Mouse (Mus musculus) CH12.LX (cell line): ENCODE measurements around the gene Gm11020.

Experiments used
- BHLHE40 ChIP-seq: IDR thresholded peaks from 2 replicates; pipeline ENCODE4 v1.6.1; 2011; ENCODE audit warnings: mild to moderate bottlenecking, low read depth, low read length, improper control_type of control experiment
- CTCF ChIP-seq, 2 experiments: IDR thresholded peaks in 1 of 2; conservative IDR thresholded peaks in 1 of 2; 2 replicates each; pipeline ENCODE4 v1.5.1; 2011 to 2012; ENCODE audit warnings: low read depth in 2 of 2, low read length in 2 of 2, improper control_type of control experiment in 1 of 2, inconsistent platforms in 1 of 2, mild to moderate bottlenecking in 1 of 2, moderate library complexity in 1 of 2
- IRF4 ChIP-seq: IDR thresholded peaks from 2 replicates; pipeline ENCODE4 v1.6.1; 2014; ENCODE audit warnings: low read depth, mild to moderate bottlenecking, inconsistent platforms, low read length, improper control_type of control experiment

DNA sequence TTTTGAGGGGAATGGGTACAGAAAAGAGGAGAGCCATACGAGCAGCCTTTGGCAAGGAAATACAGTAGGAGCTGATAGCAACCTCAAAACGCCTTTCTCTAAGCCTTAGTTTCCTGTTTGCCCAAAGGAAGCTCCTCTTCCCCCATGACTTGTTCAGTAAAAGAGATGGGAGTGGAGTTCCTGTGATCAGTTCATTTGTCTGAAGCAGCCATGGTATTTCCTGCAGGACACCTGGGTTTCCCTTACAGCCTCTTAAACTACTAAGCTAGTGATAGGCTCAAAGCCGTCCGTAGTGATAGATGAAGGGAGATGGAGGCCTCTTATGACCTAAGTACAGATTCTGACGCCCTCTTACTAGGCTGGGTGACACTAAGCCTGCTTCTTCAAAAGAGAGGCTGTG lies 21.1 kb downstream of the Gm11020 start:
- TF ChIP-seq CTCF (conservative IDR thresholded peaks at IDR 0.05 in 1 of 2, IDR thresholded peaks at IDR 0.05 in 1 of 2; ENCODE audit: low read depth in 2 of 2, low read length in 2 of 2) (no peak), BHLHE40 (no peak), IRF4 (no peak)
